Mouse (Mus musculus) heart, postnatal 25 days (tissue): ENCODE data around the gene Ccl7. TPM values are rescaled to one million over a fixed set of nuclear protein-coding genes. Genes with fewer than 3 reads are reported as not detected.

Source experiments
- DNase-seq: peaks from one replicate; pipeline ENCODE4 v3.0.0; 2022; ENCODE audit warnings: low spot score
- intact Hi-C: fragments of 180-260 bp; cut with DNase I; formaldehyde crosslinking; loops from one replicate; pipeline ENCODE4 v1.15.1; 2025
- total RNA-seq, 2 experiments: library from RNA; stranded (reverse); gene quantifications; 2 replicates each; pipeline ENCODE4 v1.2.3; 2021

The Ccl7 gene
- total RNA-seq, 2 experiments from 2014 or later = 0.78 to 0.88 TPM

DNA sequence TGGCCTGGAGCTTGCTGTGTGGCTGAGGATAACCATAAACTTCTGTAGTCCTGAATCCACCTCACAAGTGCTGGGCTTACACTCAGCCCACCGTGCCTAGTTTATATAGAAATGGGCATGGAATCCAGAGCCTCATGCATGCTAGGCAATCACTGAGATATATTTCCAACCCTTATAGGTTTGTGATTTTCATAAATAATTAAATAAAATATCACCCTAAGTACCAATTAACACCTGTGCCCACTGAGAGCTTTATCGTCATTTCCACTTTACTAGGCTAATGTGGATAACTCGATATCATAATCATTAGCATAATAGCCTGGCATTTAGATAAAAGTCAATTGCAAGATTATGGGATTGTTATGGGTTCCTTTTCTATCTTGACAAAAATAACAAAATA is 38.8 kb downstream of the Ccl7 start:
- intact Hi-C loops = no loop called here
- DNase-seq = no peak

Other genes starting within 250 kb of the Ccl7 start
- under 1 TPM; 0.08 TPM for gene 5530401A14Rik, start 185.0 kb upstream of the Ccl7 start, total RNA-seq
- not detected for gene Asic2, start 77.3 kb upstream of the Ccl7 start, total RNA-seq
- gene Ccl2, start 10.1 kb upstream of the Ccl7 start, total RNA-seq = 1 to 10 TPM; 1.2 to 1.3 TPM
- not detected for gene Gm17268, start 7.2 kb upstream of the Ccl7 start, total RNA-seq
- 1 to 10 TPM in 1 of 2 experiments, under 1 TPM in 1; 0.48 to 1.9 TPM for gene Ccl11, start 12.1 kb downstream of the Ccl7 start, total RNA-seq
- gene Ccl12, start 56.1 kb downstream of the Ccl7 start, total RNA-seq = under 1 TPM in 1 of 2 experiments, not detected in 1; 0.73 TPM
- gene Ccl8, start 69.5 kb downstream of the Ccl7 start, total RNA-seq = under 1 TPM in 1 of 2 experiments, not detected in 1; 0.94 TPM